Mouse (Mus musculus): ENCODE results near the gene Ep300. TPM values are rescaled to one million over a fixed set of nuclear protein-coding genes. Genes with fewer than 3 reads are reported as not detected.

Gene Ep300
- polyA plus RNA-seq, 1 experiment from 2014 or later: 9.9 TPM

GRCm38 (mm10) chr15:81663281-81663680 is 78.1 kb downstream of the Ep300 start:
- Histone ChIP-seq H3K4me1 (ENCODE audit: control insufficient read depth, insufficient read depth, low read length) (0 out of 2 replicates have a peak, but pooled peaks cover 5% of the 10 kb centered on the region), H3K27ac (ENCODE audit: low read length) (no peak overlapping the region), H3K9me3 (ENCODE audit: control insufficient read depth, low read length) (no peaks in the 10 kb centered on the region), H3K36me3 (ENCODE audit: control insufficient read depth, insufficient read depth, low read length) (peaks cover 5% of the 10 kb centered on the region; the same call in 1 of the 2 replicates), H3K4me3 (ENCODE audit: low read length) (peak overlapping the region; percentile 63), H3K4me2 (ENCODE audit: low read depth, low read length) (peak overlapping the region; percentile 72), H3K9ac (ENCODE audit: low read depth, low read length) (no peak overlapping the region), H3K27me3 (replicated peaks; ENCODE audit: control insufficient read depth, insufficient read depth, low read length) (no peaks in the 10 kb centered on the region)
- peak; percentile 4; the same call in 1 of the 2 replicates for ATAC-seq
- WGBS: 65% methylated on average over 10 of the region's 10 CpGs

DNA sequence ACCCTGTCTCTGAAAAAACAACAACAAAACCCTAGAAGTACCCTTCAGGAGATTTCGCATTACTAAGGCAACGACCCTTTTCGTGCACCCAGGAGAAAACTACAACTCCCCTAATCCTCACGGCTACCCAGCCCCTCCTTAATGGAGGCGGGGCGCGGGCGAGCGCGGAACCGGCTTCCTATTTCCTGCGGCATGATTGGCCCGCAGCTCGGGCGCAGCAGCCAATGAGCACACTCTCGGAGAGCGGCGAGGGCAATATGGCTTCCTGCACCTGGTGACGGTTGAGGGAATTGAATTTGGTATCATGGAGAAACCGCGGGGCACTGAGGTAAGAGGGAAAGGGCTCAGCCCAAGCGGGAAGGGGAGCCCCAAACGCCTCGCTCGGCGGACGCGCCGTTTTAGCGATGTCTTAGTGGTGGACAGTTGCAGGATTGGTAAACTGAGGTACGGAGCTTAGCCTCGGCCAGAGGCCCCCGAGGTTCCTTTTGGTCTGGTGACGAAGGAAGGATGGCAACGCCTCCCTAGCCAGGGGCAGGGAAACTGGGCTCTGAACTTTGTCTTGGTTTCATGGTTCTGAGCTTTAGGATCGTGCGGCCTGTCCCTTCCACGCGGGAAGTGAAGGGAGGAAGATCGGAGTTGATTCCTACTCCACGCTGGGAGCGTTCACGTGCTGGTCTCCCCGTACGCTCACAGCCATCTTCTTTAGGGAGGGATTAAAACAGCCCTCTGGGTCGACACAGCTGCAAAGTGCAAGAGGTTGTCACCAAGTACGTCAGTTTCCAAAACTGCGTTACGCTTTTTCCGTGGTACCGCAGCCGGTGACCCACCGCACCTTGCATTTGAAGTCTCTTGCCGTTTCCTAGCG is 78.8 kb downstream of the Ep300 start, which contains the start of gene L3mbtl2:
Gene L3mbtl2 (plus strand): TSS at position 193 of the 865 bp plus-strand sequence.
- H3K9me3 ChIP-seq (ENCODE audit: control insufficient read depth, low read length): no peaks in the 10 kb centered on the region
- H3K4me2 ChIP-seq (ENCODE audit: low read depth, low read length): peak within 1 kb of the TSS; percentile 72
- H3K4me1 ChIP-seq (ENCODE audit: control insufficient read depth, insufficient read depth, low read length): 0 out of 2 replicates have a peak, but pooled peaks cover 5% of the 10 kb centered on the region
- no peak within 1 kb of the TSS for H3K27ac ChIP-seq (ENCODE audit: low read length)
- no peaks in the 10 kb centered on the region for H3K27me3 ChIP-seq (replicated peaks; ENCODE audit: control insufficient read depth, insufficient read depth, low read length)
- peaks cover 5% of the 10 kb centered on the region; the same call in 1 of the 2 replicates for H3K36me3 ChIP-seq (ENCODE audit: control insufficient read depth, insufficient read depth, low read length)
- under 1% methylated on average over 55 of the region's 55 CpGs for WGBS
- peak; percentile 99 for ATAC-seq
- H3K9ac ChIP-seq (ENCODE audit: low read depth, low read length): peak within 1 kb of the TSS; percentile 78
- peak within 1 kb of the TSS; percentile 63 for H3K4me3 ChIP-seq (ENCODE audit: low read length)

DNA sequence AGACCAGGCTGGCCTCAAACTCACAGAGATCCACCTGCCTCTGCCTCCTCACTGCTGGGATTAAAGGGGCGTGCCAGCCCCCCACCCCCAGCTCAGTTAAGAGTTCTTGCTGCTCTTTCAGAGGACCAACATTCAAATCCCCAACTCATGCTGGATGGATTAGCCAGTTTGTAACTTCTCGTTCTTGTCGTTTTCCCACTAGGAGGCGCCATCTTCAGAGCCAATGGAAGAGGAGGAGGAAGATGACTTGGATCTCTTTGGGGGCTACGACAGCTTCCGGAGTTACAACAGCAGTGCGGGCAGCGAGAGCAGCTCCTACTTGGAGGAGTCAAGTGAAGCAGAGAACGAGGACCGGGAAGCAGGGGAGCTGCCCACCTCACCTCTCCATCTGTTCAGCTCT is 81.8 kb downstream of the Ep300 start:
- Histone ChIP-seq H3K9me3 (ENCODE audit: control insufficient read depth, low read length) (no peaks in the 10 kb centered on the region), H3K27me3 (replicated peaks; ENCODE audit: control insufficient read depth, insufficient read depth, low read length) (no peaks in the 10 kb centered on the region), H3K4me3 (ENCODE audit: low read length) (no peak overlapping the region), H3K4me1 (ENCODE audit: control insufficient read depth, insufficient read depth, low read length) (0 out of 2 replicates have a peak, but pooled peaks cover 5% of the 10 kb centered on the region), H3K27ac (ENCODE audit: low read length) (no peak overlapping the region), H3K36me3 (ENCODE audit: control insufficient read depth, insufficient read depth, low read length) (peaks cover 5% of the 10 kb centered on the region; the same call in 1 of the 2 replicates), H3K9ac (ENCODE audit: low read depth, low read length) (no peak overlapping the region), H3K4me2 (ENCODE audit: low read depth, low read length) (no peak overlapping the region)
- no peak for ATAC-seq
- WGBS: 86% methylated on average over 10 of the region's 10 CpGs

DNA sequence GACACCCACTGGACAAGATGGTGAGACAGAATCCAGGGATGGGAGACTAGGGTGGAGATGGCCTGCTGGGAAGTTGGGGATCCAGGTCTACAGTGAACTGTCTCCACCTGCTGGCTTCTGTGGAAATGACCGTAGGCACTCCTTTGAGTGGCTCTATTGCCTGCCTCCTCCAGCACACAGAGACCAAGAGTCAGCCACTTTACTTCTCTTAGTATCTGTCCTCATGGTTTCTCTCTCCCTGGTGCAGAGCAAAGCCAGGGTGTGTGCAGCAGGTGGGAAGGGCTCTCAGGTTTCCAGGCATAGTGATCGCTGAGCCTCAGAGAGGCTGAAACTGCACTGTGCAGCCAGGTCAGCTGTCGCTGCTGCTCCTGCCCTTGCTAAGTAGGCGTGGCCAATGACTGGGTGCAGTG is 85.1 kb downstream of the Ep300 start:
- no peak overlapping the region for H3K4me3 ChIP-seq (ENCODE audit: low read length)
- no peaks in the 10 kb centered on the region for H3K4me1 ChIP-seq (ENCODE audit: control insufficient read depth, insufficient read depth, low read length)
- WGBS: 79% methylated on average over 4 of the region's 4 CpGs
- ATAC-seq: peak; percentile 42; the same call in 1 of the 2 replicates
- H3K36me3 ChIP-seq (ENCODE audit: control insufficient read depth, insufficient read depth, low read length): peaks cover 7% of the 10 kb centered on the region; the same call in 1 of the 2 replicates
- H3K27me3 ChIP-seq (replicated peaks; ENCODE audit: control insufficient read depth, insufficient read depth, low read length): no peaks in the 10 kb centered on the region
- no peaks in the 10 kb centered on the region for H3K9me3 ChIP-seq (ENCODE audit: control insufficient read depth, low read length)
- H3K9ac ChIP-seq (ENCODE audit: low read depth, low read length): no peak overlapping the region
- H3K4me2 ChIP-seq (ENCODE audit: low read depth, low read length): no peak overlapping the region
- no peak overlapping the region for H3K27ac ChIP-seq (ENCODE audit: low read length)

DNA sequence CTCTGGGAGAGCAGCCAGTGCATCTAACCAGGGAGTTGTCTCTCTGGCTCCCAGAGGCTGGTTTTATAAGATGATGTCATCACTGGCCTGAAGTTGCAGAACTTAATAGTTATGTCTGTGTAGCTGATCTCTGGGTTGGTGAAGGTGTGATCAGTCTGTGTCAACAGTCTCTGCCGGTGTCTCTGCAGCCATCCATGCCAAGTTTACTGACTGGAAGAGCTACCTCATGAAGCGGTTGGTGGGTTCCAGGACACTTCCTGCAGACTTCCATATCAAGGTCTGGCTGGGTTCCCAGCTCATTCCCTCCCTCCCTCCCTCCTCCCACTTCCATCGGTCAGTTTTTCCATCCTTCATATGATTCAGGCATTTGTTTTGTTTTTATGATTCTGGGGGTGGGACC is 91.5 kb downstream of the Ep300 start:
- no peak for ATAC-seq
- peaks cover 4% of the 10 kb centered on the region; the same call in 1 of the 2 replicates for H3K36me3 ChIP-seq (ENCODE audit: control insufficient read depth, insufficient read depth, low read length)
- H3K4me1 ChIP-seq (ENCODE audit: control insufficient read depth, insufficient read depth, low read length): no peaks in the 10 kb centered on the region
- H3K9me3 ChIP-seq (ENCODE audit: control insufficient read depth, low read length): no peaks in the 10 kb centered on the region
- H3K27me3 ChIP-seq (replicated peaks; ENCODE audit: control insufficient read depth, insufficient read depth, low read length): no peaks in the 10 kb centered on the region
- H3K9ac ChIP-seq (ENCODE audit: low read depth, low read length): no peak overlapping the region
- H3K4me3 ChIP-seq (ENCODE audit: low read length): no peak overlapping the region
- WGBS: 75% methylated on average over 3 of the region's 3 CpGs
- no peak overlapping the region for H3K27ac ChIP-seq (ENCODE audit: low read length)
- H3K4me2 ChIP-seq (ENCODE audit: low read depth, low read length): no peak overlapping the region

DNA sequence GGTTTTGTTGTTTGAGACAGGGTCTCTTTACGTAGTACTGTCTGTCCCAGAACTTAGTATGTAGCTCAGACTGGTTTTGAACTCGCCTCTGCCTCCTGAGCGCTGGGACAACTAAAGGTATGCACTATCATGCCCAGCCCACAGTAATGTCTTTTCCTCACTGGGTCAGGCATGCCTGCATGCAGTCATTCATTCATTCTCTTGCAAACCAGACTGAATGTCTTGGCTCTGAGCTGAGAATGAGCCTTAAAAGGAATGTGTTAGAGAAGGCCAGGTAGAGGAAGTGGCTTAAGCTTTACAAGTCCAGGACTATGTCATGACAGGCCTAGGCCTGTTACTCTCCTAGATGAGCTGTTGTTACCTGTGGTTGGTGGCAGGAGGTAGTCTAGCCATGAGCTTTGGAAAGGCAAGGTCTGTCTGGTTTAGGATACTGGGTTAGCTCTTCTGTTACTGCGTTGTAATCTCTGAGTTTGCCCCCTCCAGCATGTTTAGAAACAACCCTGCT is 95.2 kb downstream of the Ep300 start:
- Histone ChIP-seq H3K27ac (ENCODE audit: low read length) (no peak overlapping the region), H3K27me3 (replicated peaks; ENCODE audit: control insufficient read depth, insufficient read depth, low read length) (no peaks in the 10 kb centered on the region), H3K36me3 (ENCODE audit: control insufficient read depth, insufficient read depth, low read length) (peaks cover 1% of the 10 kb centered on the region), H3K9me3 (ENCODE audit: control insufficient read depth, low read length) (no peaks in the 10 kb centered on the region), H3K9ac (ENCODE audit: low read depth, low read length) (no peak overlapping the region), H3K4me1 (ENCODE audit: control insufficient read depth, insufficient read depth, low read length) (no peaks in the 10 kb centered on the region), H3K4me2 (ENCODE audit: low read depth, low read length) (no peak overlapping the region), H3K4me3 (ENCODE audit: low read length) (no peak overlapping the region)
- no peak for ATAC-seq
- 94% methylated on average over 4 of the region's 4 CpGs for WGBS

DNA sequence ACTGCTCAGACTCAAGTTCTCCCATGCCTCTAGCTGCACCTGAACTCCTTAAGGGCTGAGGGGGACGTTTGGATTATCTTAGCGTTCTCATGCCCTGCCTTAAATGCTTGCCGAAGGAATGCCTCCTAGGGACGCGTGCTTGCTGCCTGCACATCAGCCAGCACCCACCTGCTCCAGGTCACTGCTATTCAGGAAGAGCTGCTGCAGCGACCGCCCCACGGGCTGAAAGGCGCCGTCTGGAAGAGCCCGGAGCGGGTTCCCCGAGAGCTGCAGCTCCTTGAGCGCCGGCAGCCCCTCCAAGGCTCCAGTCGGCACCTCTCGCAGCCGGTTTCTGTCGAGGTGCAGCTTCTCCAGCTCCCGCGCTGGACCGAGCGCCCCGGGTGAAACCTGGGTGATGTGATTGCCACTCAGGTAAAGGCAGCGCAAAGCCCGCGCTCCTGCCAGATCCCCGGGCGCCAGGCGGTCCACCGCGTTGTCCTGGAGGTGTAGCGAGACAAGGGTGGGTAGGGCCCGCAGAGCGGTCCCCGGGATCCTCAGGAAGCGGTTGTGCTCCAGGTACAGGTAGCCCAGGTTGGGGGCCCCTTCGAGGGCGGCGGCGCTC is 108.3 kb downstream of the Ep300 start:
- WGBS: 3% methylated on average over 41 of the region's 41 CpGs
- Histone ChIP-seq H3K27me3 (replicated peaks; ENCODE audit: control insufficient read depth, insufficient read depth, low read length) (peaks cover 24% of the 10 kb centered on the region), H3K4me3 (ENCODE audit: low read length) (peak overlapping the region; percentile 60), H3K9ac (ENCODE audit: low read depth, low read length) (peak overlapping the region; percentile 75), H3K9me3 (ENCODE audit: control insufficient read depth, low read length) (no peaks in the 10 kb centered on the region), H3K27ac (ENCODE audit: low read length) (no peak overlapping the region), H3K36me3 (ENCODE audit: control insufficient read depth, insufficient read depth, low read length) (no peaks in the 10 kb centered on the region), H3K4me1 (ENCODE audit: control insufficient read depth, insufficient read depth, low read length) (peaks cover 8% of the 10 kb centered on the region), H3K4me2 (ENCODE audit: low read depth, low read length) (peak overlapping the region; percentile 99)
- ATAC-seq: peak; percentile 58

DNA sequence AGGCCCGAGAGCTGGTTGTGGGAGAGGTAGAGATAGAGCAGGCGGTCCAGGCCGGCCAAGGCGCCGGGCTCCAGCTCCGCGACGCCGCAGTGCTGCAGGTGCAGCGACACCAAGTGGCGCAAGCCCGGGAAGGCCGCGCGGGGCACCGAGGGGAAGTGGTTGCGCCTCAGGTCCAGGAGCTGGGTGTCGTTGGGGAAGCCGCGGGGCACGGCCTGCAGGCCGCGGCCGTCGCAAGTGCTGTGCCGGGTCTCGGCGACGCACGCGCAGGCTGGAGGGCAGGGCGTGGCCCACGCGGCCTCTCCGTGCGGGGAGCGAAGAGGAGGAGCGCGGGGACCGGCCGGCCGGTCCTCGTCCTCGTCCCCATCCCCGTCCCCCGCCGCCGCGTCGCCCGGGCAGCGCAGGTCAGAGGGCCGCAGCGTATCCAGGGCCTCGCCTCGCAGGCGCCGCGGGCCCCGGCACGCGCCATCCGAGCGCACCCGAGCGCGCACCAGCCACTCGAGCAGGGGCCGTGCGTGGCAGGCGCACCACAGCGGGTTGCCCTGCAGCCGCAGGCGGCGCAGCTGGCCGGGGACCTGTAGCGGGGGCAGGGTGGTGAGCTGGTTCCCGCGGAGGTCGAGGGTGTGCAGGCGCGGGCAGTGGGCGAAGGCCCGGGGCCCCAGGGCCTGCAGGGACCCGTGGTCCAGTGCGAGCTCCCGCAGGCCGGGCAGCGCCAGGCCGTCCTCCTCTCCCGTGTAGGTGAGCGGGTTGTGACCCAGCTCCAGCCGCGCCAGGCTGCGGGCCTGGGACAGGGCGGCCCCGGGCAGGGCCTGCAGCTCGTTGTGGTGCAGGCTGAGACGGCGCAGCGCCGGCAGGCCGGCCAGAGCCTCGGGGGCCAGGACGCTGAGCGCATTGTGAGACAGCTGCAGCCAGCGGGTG is 109.1 kb downstream of the Ep300 start:
- peak overlapping the region; percentile 60 for H3K4me3 ChIP-seq (ENCODE audit: low read length)
- peak; percentile 89 for ATAC-seq
- peak overlapping the region; percentile 99 for H3K4me2 ChIP-seq (ENCODE audit: low read depth, low read length)
- under 1% methylated on average over 107 of the region's 107 CpGs for WGBS
- H3K27me3 ChIP-seq (replicated peaks; ENCODE audit: control insufficient read depth, insufficient read depth, low read length): peaks cover 24% of the 10 kb centered on the region
- peaks cover 8% of the 10 kb centered on the region for H3K4me1 ChIP-seq (ENCODE audit: control insufficient read depth, insufficient read depth, low read length)
- no peaks in the 10 kb centered on the region for H3K36me3 ChIP-seq (ENCODE audit: control insufficient read depth, insufficient read depth, low read length)
- H3K9ac ChIP-seq (ENCODE audit: low read depth, low read length): peak overlapping the region; percentile 75
- H3K27ac ChIP-seq (ENCODE audit: low read length): no peak overlapping the region
- H3K9me3 ChIP-seq (ENCODE audit: control insufficient read depth, low read length): no peaks in the 10 kb centered on the region

Measured in intestine, embryonic 16.5 days (tissue).